Mouse (Mus musculus) liver, embryonic 13.5 days (tissue): ENCODE results near the gene Gm49416. TPM values are rescaled to one million over a fixed set of nuclear protein-coding genes. Genes with fewer than 3 reads are reported as not detected.
A peak's percentile ranks its signal among the peaks of the same experiment; 100 is the strongest.

ENCODE experiments used
- ATAC-seq: fragments of 200-750 bp; cut with Nextera tagmentation; 2 replicates; pipeline ENCODE4 v1.8.0; 2017; ENCODE audit warnings: low read depth, mild to moderate bottlenecking, moderate number of reproducible peaks, moderate library complexity
- DNase-seq: peaks from one replicate; pipeline ENCODE4 v3.0.0; 2022
- H3K27ac ChIP-seq: fragments of 300-500 bp; sonication (generic); 2 replicates; pipeline ENCODE4 v1.5.1; 2015; ENCODE audit warnings: moderate library complexity, mild to moderate bottlenecking, inconsistent platforms
- H3K27me3 ChIP-seq: fragments of 300-500 bp; sonication (generic); 2 replicates; pipeline ENCODE4 v1.6.1; 2015; ENCODE audit warnings: mild to moderate bottlenecking, inconsistent platforms
- H3K36me3 ChIP-seq: fragments of 300-500 bp; sonication (generic); 2 replicates; pipeline ENCODE4 v1.6.1; 2015; ENCODE audit warnings: mild to moderate bottlenecking, inconsistent platforms
- H3K4me1 ChIP-seq: fragments of 300-500 bp; sonication (generic); replicated peaks from 2 replicates; pipeline ENCODE4 v1.6.1; 2015; ENCODE audit warnings: inconsistent platforms
- H3K4me2 ChIP-seq: fragments of 300-500 bp; sonication (generic); 2 replicates; pipeline ENCODE4 v1.6.1; 2015; ENCODE audit warnings: inconsistent platforms, mild to moderate bottlenecking, moderate library complexity
- H3K4me3 ChIP-seq: fragments of 300-500 bp; sonication (generic); replicated peaks from 2 replicates; pipeline ENCODE4 v1.5.1; 2015; ENCODE audit warnings: mild to moderate bottlenecking, inconsistent platforms
- H3K9ac ChIP-seq: fragments of 300-500 bp; sonication (generic); 2 replicates; pipeline ENCODE4 v1.6.1; 2015; ENCODE audit warnings: mild to moderate bottlenecking, inconsistent platforms
- H3K9me3 ChIP-seq: fragments of 300-500 bp; sonication (generic); replicated peaks from 2 replicates; pipeline ENCODE4 v1.6.1; 2016; ENCODE audit warnings: inconsistent platforms
- WGBS: fragments of 180-500 bp; shearing (Covaris S2); methylation state at CpG from one replicate; pipeline ENCODE4 v1.1.7; 2015; ENCODE audit not compliant: insufficient replicate concordance; 5-methylcytosine and 5-hydroxymethylcytosine counted together
- polyA plus RNA-seq: library from polyadenylated mRNA; unstranded; fragments of >200 nt; fragmentation: Nextera tagmentation; extraction: Ambion mirVana; gene quantifications from 2 replicates; pipeline ENCODE4 v1.2.1, GENCODE M21; 2015

Gene Gm49416
- polyA plus RNA-seq: not detected in 2 replicates

- H3K27me3 ChIP-seq: no peaks in the 10 kb centered on the region
- H3K4me1 ChIP-seq: peaks cover 53% of the 10 kb centered on the region
- peaks cover 19% of the 10 kb centered on the region for H3K36me3 ChIP-seq
- ATAC-seq (peak; percentile 91), DNase-seq (peak; percentile 94)
- H3K9ac ChIP-seq: peak within 1 kb of the TSS; percentile 85
- WGBS: under 1% methylated on average over 58 of the region's 58 CpGs
- peak within 1 kb of the TSS; percentile 73 for H3K4me3 ChIP-seq
- peak within 1 kb of the TSS; percentile 89 for H3K27ac ChIP-seq
- peak within 1 kb of the TSS; percentile 84 for H3K4me2 ChIP-seq
- no peaks in the 10 kb centered on the region for H3K9me3 ChIP-seq
Measured at GRCm38 (mm10) chr19:8888511-8889385, at the start of gene Gm49416, which contains the start of gene 1810009A15Rik. Gm49416 (plus strand) TSS chr19:8888926. 1810009A15Rik (plus strand) TSS chr19:8888853.

- DNase-seq (no peak), ATAC-seq (no peak)
- WGBS: 72% methylated on average over 11 of the region's 11 CpGs
- Histone ChIP-seq H3K4me1 (peaks cover 46% of the 10 kb centered on the region), H3K27ac (peak within 1 kb of the TSS; percentile 93), H3K36me3 (peaks cover 23% of the 10 kb centered on the region), H3K9me3 (no peaks in the 10 kb centered on the region), H3K4me2 (peak within 1 kb of the TSS; percentile 91), H3K4me3 (peak within 1 kb of the TSS; percentile 75), H3K9ac (peak within 1 kb of the TSS; percentile 87), H3K27me3 (no peaks in the 10 kb centered on the region)
Measured at GRCm38 (mm10) chr19:8839103-8839907, 49.4 kb upstream of the Gm49416 start, which contains the start of gene Gng3. Gng3 (minus strand) TSS chr19:8839194.

DNA sequence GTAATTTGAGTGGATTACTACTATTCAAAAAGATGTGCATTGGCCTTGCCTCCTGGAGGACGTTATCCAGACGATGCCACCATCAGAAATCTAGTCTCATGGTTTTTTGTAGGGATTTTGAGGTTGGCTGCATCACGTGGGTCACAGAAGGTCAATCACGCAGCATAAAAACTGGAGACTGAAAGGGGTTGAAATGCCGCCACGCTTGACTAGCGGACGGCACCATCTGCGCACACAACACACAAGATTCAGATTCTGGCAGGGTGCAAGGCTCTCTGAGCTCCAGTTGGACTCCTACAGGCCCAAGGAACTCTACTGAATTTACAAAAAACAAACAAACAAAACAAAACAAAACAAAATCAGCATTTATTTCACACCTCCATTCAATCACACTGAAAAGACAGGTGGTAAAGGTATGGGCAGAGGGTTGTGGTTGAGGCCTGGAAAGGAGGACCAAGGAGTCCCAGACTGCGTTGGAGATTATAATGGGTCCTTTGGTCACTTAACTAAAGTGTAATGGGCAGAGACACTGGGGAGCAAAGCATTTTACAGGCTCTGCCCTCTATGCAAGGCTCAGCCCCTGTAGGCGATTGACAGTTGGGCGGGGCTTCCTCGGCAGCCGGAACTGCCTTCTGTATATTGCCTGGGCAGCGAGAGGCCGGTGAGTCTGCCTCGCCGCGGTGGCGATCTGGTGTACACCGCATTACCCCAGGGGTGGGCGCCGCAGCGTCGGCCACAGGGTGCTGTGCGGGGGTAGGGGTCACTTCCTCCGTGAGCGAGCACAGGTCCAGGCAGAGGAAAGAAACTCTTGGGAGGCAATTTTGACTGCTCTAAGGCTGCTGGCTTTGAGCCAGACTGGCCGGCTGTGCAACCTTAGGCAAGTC lies 48.6 kb upstream of the Gm49416 start:
- H3K27ac ChIP-seq: peak overlapping the region; percentile 67
- H3K27me3 ChIP-seq: no peaks in the 10 kb centered on the region
- peaks cover 49% of the 10 kb centered on the region for H3K4me1 ChIP-seq
- peak overlapping the region; percentile 84 for H3K9ac ChIP-seq
- DNase-seq: peak; percentile 72
- peaks cover 17% of the 10 kb centered on the region for H3K36me3 ChIP-seq
- WGBS: 25% methylated on average over 29 of the region's 29 CpGs
- no peaks in the 10 kb centered on the region for H3K9me3 ChIP-seq
- H3K4me3 ChIP-seq: peak overlapping the region; percentile 69
- ATAC-seq: peak; percentile 78
- peak overlapping the region; percentile 85 for H3K4me2 ChIP-seq

DNA sequence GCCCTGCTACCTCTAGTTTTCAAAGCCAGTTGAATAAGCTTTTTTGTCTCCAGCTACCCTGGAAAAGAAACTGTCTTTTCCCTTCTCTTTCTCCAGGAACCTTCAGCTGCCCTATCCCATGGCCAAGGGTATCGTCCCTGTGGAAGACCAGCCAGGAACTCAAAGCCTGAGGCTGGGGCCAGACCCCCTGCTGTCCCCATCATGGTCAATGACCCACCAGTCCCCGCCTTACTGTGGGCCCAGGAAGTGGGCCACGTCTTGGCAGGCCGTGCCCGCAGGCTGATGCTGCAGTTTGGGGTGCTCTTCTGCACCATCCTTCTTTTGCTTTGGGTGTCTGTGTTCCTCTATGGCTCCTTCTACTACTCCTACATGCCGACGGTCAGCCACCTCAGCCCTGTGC lies 47.7 kb upstream of the Gm49416 start:
- Histone ChIP-seq H3K27me3 (no peaks in the 10 kb centered on the region), H3K27ac (peak overlapping the region; percentile 67), H3K9me3 (no peaks in the 10 kb centered on the region), H3K4me1 (peaks cover 49% of the 10 kb centered on the region), H3K4me3 (peak overlapping the region; percentile 69), H3K4me2 (peak overlapping the region; percentile 85), H3K9ac (peak overlapping the region; percentile 84), H3K36me3 (peaks cover 19% of the 10 kb centered on the region)
- ATAC-seq (no peak), DNase-seq (no peak)
- 77% methylated on average over 7 of the region's 7 CpGs for whole genome bisulfite sequencing

DNA sequence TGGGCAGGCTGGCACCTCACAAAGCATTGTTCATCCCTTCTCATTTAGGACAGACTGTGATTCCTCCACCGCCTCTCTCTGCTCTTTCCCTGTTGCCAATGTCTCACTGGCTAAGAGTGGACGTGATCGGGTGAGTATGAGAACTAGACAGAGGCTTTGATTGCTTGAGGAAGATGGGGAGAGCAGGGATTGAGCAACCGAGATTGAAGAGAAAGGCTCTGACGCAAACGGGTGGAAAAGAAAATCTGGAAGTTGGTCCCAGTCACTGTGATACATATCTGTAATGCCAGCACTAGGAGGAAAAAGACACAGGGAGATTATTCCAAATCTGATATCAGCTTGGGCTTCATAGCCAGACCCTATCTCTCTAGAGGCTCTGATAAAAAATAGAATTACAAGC lies 45.8 kb upstream of the Gm49416 start:
- H3K36me3 ChIP-seq: peaks cover 34% of the 10 kb centered on the region
- DNase-seq: no peak
- WGBS: 70% methylated on average over 6 of the region's 6 CpGs
- H3K4me1 ChIP-seq: peaks cover 38% of the 10 kb centered on the region
- no peaks in the 10 kb centered on the region for H3K27me3 ChIP-seq
- H3K4me3 ChIP-seq: no peak overlapping the region
- no peak overlapping the region for H3K4me2 ChIP-seq
- no peak overlapping the region for H3K27ac ChIP-seq
- no peak overlapping the region for H3K9ac ChIP-seq
- no peak for ATAC-seq
- H3K9me3 ChIP-seq: no peaks in the 10 kb centered on the region

GRCm38 (mm10) chr19:8844371-8845129 lies 44.2 kb upstream of the Gm49416 start:
- no peak overlapping the region for H3K4me2 ChIP-seq
- H3K27me3 ChIP-seq: no peaks in the 10 kb centered on the region
- peaks cover 22% of the 10 kb centered on the region for H3K4me1 ChIP-seq
- H3K27ac ChIP-seq: no peak overlapping the region
- WGBS: 57% methylated on average over 5 of the region's 5 CpGs
- H3K36me3 ChIP-seq: peaks cover 41% of the 10 kb centered on the region
- no peak for ATAC-seq
- no peak overlapping the region for H3K9ac ChIP-seq
- H3K4me3 ChIP-seq: no peak overlapping the region
- DNase-seq: peak; percentile 48
- no peaks in the 10 kb centered on the region for H3K9me3 ChIP-seq

DNA sequence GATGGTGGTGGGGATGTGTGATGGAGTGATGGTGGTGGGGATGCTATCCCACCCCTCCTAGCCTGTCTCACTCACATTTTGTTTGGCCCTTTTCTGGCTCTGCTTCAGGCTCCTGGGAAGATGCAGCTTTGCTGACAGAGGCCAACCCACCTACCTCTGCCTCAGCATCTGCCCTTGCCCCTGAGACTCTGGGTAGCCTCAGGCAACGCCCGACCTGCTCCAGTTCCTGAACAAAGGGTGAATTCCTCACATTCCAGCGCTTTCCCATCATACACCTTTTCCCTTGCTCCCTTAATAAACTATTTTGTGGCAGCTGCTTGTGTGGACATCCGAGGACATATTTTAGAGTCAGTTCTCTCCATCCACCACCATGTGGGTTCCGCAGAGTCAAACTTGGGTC lies 40.4 kb upstream of the Gm49416 start:
- Histone ChIP-seq H3K9ac (no peak overlapping the region), H3K9me3 (no peaks in the 10 kb centered on the region), H3K27ac (no peak overlapping the region), H3K4me1 (peaks cover 10% of the 10 kb centered on the region), H3K27me3 (no peaks in the 10 kb centered on the region), H3K4me3 (no peak overlapping the region), H3K36me3 (peaks cover 38% of the 10 kb centered on the region), H3K4me2 (no peak overlapping the region)
- ATAC-seq (no peak), DNase-seq (no peak)
- 75% methylated on average over 5 of the region's 5 CpGs for WGBS

GRCm38 (mm10) chr19:8850402-8850901 lies 38.3 kb upstream of the Gm49416 start, which contains the start of gene Lrrn4cl:
Lrrn4cl (plus strand) TSS chr19:8850768.
- Histone ChIP-seq H3K4me2 (no peak within 1 kb of the TSS), H3K36me3 (peaks cover 32% of the 10 kb centered on the region), H3K4me3 (no peak within 1 kb of the TSS), H3K27me3 (no peaks in the 10 kb centered on the region), H3K9me3 (no peaks in the 10 kb centered on the region), H3K9ac (no peak within 1 kb of the TSS), H3K27ac (no peak within 1 kb of the TSS), H3K4me1 (peaks cover 7% of the 10 kb centered on the region)
- WGBS: 46% methylated on average over 7 of the region's 7 CpGs
- ATAC-seq: peak; percentile 65; the same call in 1 of the 2 replicates
- DNase-seq: no peak

GRCm38 (mm10) chr19:8851639-8852038 lies 37.1 kb upstream of the Gm49416 start:
- ATAC-seq (no peak), DNase-seq (no peak)
- Histone ChIP-seq H3K4me2 (no peak overlapping the region), H3K27ac (no peak overlapping the region), H3K4me3 (no peak overlapping the region), H3K9me3 (no peaks in the 10 kb centered on the region), H3K36me3 (peaks cover 20% of the 10 kb centered on the region), H3K27me3 (no peaks in the 10 kb centered on the region), H3K4me1 (peaks cover 7% of the 10 kb centered on the region), H3K9ac (no peak overlapping the region)
- 44% methylated on average over 7 of the region's 7 CpGs for WGBS
